Mouse (Mus musculus) ES-E14 (cell line): ENCODE results near the gene Ccr1l1. TPM values are rescaled to one million over a fixed set of nuclear protein-coding genes. Genes with fewer than 3 reads are reported as not detected.

Source experiments
- DNase-seq: peaks from one replicate; pipeline ENCODE4 v3.0.0-alpha.2; 2013; ENCODE audit warnings: low read depth, low spot score
- H3K27ac ChIP-seq: 2 replicates; pipeline ENCODE4 v1.5.1; 2012; ENCODE audit warnings: low read depth, mild to moderate bottlenecking, low read length, moderate library complexity, mixed read lengths; ENCODE audit not compliant: poor library complexity, insufficient read depth, severe bottlenecking
- H3K36me3 ChIP-seq: 2 replicates; pipeline ENCODE4 v1.6.1; 2012; ENCODE audit warnings: mild to moderate bottlenecking, low read length, moderate library complexity, mixed read lengths; ENCODE audit not compliant: control insufficient read depth, poor library complexity, insufficient read depth, severe bottlenecking
- H3K4me1 ChIP-seq, 2 experiments: fragments of 150-350 bp in 1 of 2; sonication (generic) in 1 of 2; 2 replicates each; pipeline ENCODE4 v1.6.1; 2012; ENCODE audit warnings: low read length in 2 of 2, mild to moderate bottlenecking in 1 of 2, mixed read lengths in 1 of 2; ENCODE audit not compliant: control insufficient read depth in 2 of 2, insufficient read depth in 2 of 2, poor library complexity in 1 of 2
- H3K4me3 ChIP-seq, 2 experiments: fragments of 150-350 bp in 1 of 2; sonication (generic) in 1 of 2; 2 replicates each; pipeline ENCODE4 v1.5.1; 2012; ENCODE audit warnings: low read length in 2 of 2, low read depth in 1 of 2, mild to moderate bottlenecking in 1 of 2, mixed read lengths in 1 of 2; ENCODE audit not compliant: insufficient read depth in 1 of 2, poor library complexity in 1 of 2, severe bottlenecking in 1 of 2
- H3K9ac ChIP-seq: 2 replicates; pipeline ENCODE4 v1.6.1; 2012; ENCODE audit warnings: low read depth, mild to moderate bottlenecking, low read length, mixed read lengths; ENCODE audit not compliant: poor library complexity, insufficient read depth, severe bottlenecking
- H3K9me3 ChIP-seq: fragments of 150-350 bp; sonication (generic); 2 replicates; pipeline ENCODE4 v1.6.1; 2012; ENCODE audit warnings: low read depth, mild to moderate bottlenecking, low read length; ENCODE audit not compliant: control insufficient read depth, insufficient read depth
- CHD2 ChIP-seq: IDR thresholded peaks from 2 replicates; pipeline ENCODE4 v1.6.1; 2014; ENCODE audit warnings: mild to moderate bottlenecking, low read depth, low read length, inconsistent platforms
- HCFC1 ChIP-seq: IDR thresholded peaks from 2 replicates; pipeline ENCODE4 v1.6.1; 2012; ENCODE audit warnings: low read length, inconsistent platforms, borderline replicate concordance; ENCODE audit not compliant: insufficient read depth
- MAFK ChIP-seq: IDR thresholded peaks from 2 replicates; pipeline ENCODE4 v1.6.1; 2014; ENCODE audit warnings: mild to moderate bottlenecking, low read depth, low read length, inconsistent platforms; ENCODE audit not compliant: insufficient read depth
- ZC3H11A ChIP-seq: IDR thresholded peaks from 2 replicates; pipeline ENCODE4 v1.6.1; 2012; ENCODE audit warnings: low read depth, mild to moderate bottlenecking, inconsistent platforms, low read length, borderline replicate concordance
- ZNF384 ChIP-seq: IDR thresholded peaks from 2 replicates; pipeline ENCODE4 v1.6.1; 2012; ENCODE audit warnings: low read depth, low read length, inconsistent platforms
- in situ Hi-C, 2 experiments: fragments of 600-800 bp; cut with MboI; formaldehyde crosslinking; loops; one replicate each; pipeline ENCODE4 v1.15.1; 2025; ENCODE audit warnings: low sequenced_read_pairs in 2 of 2, inconsistent platforms in 1 of 2; ENCODE audit not compliant: unreplicated experiment in 2 of 2
- total RNA-seq: library from RNA; depleted of rRNA; stranded (reverse); fragments of 300-350 nt; gene quantifications from 2 replicates; pipeline ENCODE4 v1.2.3, GENCODE M21; 2012

Gene Ccr1l1
- total RNA-seq, 1 experiment = not detected

DNA sequence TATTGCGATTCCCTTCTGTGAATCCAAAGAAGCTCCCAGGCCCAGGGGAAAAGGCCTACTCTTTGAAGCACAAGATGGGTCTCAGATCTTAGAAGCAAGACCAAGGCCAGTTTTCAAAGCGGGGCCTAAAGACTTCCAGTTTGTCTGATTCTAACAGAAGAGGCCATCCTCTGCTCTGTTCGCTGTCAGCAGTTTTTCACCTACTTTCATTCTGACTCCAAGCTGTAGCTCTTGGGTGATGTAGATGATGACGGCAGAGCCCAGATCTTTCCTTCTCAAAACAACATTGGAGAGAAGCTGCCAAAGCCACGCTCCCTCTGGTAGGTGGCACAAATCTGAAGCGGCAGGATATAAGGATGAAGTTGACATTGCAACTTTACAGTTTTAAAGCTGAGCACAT lies 42.9 kb downstream of the Ccr1l1 start:
- TF ChIP-seq HCFC1 (no peak), ZNF384 (no peak), ZC3H11A (no peak), MAFK (no peak), CHD2 (no peak)
- Histone ChIP-seq H3K36me3 (peaks cover 34% of the 10 kb centered on the region), H3K27ac (no peak overlapping the region), H3K4me1 (no peaks in the 10 kb centered on the region), H3K9ac (no peak overlapping the region), H3K4me3 (no peak overlapping the region), H3K9me3 (peaks cover 55% of the 10 kb centered on the region)
- DNase-seq = peak; percentile 25
- in situ Hi-C loops = no loop called here

- H3K9me3 ChIP-seq = peaks cover 70% of the 10 kb centered on the region
- in situ Hi-C loops = no loop called here
- no peaks in the 10 kb centered on the region for H3K4me1 ChIP-seq
- H3K4me3 ChIP-seq = no peak overlapping the region
- TF ChIP-seq ZNF384 (no peak), ZC3H11A (no peak), HCFC1 (no peak), CHD2 (no peak), MAFK (no peak)
- H3K27ac ChIP-seq = no peak overlapping the region
- no peak overlapping the region for H3K9ac ChIP-seq
- peak; percentile 37 for DNase-seq
- H3K36me3 ChIP-seq = peaks cover 34% of the 10 kb centered on the region
These were observed 44.3 kb downstream of the Ccr1l1 start for GRCm38 (mm10) chr9:123933716-123934445.

DNA sequence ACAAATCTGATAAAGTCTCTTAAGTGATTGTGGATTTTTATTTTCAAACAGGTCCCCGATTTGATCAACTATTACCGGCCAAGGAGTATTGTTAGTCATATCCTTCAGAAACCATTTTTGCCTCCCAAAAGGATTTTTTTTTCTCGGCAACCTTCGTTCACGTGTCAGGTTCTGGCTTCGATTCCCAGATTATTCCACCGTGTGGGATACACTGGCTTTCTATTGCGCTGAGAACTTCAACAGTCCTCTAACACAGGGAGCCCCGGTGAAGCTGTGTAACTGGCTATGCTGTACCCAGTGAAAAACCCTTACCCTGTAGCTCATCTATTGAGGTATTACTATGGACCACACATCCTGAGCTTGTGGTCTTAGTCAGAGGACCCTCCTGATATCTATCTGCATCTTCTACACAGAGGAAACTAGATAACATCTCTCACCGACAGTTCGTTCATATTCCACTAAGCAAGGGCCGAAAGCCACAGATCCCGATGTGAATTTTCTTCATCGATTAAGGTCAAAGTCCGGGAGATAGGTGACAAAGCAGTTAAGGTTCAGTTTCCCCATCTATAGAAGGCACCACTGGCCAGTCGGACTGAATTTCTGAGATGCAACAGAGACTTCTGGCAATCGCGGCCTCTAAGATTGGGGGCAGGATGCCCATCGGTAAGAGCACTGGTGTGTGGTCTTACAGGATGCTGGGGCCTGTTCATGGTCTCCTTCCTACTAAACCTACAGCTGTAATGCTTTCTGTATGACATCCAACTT lies 45.1 kb downstream of the Ccr1l1 start:
- no peak overlapping the region for H3K9ac ChIP-seq
- no peak for TF ChIP-seq CHD2
- TF ChIP-seq HCFC1 = no peak
- no peak for TF ChIP-seq MAFK
- in situ Hi-C loops = no loop called here
- H3K27ac ChIP-seq = no peak overlapping the region
- DNase-seq = peak; percentile 19
- no peaks in the 10 kb centered on the region for H3K4me1 ChIP-seq
- peaks cover 78% of the 10 kb centered on the region for H3K9me3 ChIP-seq
- H3K4me3 ChIP-seq = no peak overlapping the region
- peaks cover 34% of the 10 kb centered on the region for H3K36me3 ChIP-seq

GRCm38 (mm10) chr9:123931761-123932700 lies 46.2 kb downstream of the Ccr1l1 start:
- H3K27ac ChIP-seq = no peak overlapping the region
- no peak overlapping the region for H3K9ac ChIP-seq
- H3K4me1 ChIP-seq = no peaks in the 10 kb centered on the region
- no peak overlapping the region for H3K4me3 ChIP-seq
- H3K36me3 ChIP-seq = peaks cover 34% of the 10 kb centered on the region
- H3K9me3 ChIP-seq = peaks cover 85% of the 10 kb centered on the region
- in situ Hi-C loops = no loop called here
- TF ChIP-seq CHD2 (no peak), MAFK (no peak), HCFC1 (no peak), ZC3H11A (no peak), ZNF384 (no peak)
- peak; percentile 20 for DNase-seq
